Mouse (Mus musculus): ENCODE measurements at regions not wholly inside any gene's neighbourhood (a gene's known extent, or its start where the extent isn't known, plus 50 kb on each side); places are given as distances from the start of the nearest gene placed in this dataset.

DNA sequence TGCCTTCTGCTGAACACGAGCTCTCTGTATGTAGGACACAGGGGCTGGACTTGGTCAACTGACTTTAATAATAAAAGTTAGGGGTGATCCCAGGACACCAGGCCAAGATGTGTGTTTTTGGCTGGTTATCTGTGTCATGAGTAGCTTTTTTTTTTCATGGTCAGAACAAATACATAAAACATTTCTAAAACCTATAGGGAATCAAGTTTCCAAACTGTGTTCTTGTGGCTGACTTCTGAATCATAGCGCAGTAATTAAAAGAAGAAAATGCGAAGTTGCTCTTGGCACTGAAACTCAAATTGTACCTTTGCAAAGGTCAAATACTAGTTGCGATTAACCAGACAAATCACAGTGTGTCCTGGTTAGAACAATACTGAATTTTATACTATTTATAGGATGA is 189.5 kb upstream of the Maf start:
- ATAC-seq = no peak

DNA sequence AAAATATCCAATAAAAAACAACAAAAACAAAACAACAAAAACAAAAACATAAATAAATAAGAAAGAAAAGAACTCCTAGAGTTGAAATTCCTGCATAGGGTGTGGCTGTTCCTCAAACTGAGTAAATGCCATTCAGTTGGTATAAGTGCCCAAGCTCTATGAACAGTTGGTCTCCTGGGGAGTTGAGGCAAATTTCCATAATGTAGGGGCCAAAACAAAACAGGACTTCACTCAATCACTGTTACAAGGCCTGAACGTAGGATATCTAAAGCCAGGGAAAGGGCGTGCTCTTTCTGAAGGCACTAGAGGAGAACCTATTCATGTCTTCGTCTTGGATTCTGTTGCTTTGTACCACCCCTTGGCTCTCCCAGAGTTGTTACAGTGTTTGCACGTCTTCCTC is 188.5 kb upstream of the Maf start:
- ATAC-seq = no peak

DNA sequence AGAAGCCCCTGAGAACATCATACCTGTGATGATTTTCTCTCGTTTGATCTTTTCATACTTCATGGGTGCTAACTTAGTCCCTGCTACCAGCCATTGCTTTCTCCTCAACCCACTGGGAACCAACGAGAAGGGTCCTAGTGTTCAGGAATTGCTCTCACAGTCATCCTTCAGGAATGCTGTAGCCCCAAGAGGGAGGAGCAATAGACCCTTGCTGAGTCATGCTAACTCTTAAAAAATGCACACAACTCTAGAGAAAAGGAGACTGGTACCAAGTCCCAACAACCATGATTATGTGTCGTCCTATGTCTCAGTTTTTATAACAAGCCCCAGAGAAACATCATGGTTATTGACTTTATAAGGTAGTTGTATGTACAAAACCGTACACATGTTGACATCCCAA is 180.7 kb upstream of the Maf start:
- ATAC-seq = no peak

DNA sequence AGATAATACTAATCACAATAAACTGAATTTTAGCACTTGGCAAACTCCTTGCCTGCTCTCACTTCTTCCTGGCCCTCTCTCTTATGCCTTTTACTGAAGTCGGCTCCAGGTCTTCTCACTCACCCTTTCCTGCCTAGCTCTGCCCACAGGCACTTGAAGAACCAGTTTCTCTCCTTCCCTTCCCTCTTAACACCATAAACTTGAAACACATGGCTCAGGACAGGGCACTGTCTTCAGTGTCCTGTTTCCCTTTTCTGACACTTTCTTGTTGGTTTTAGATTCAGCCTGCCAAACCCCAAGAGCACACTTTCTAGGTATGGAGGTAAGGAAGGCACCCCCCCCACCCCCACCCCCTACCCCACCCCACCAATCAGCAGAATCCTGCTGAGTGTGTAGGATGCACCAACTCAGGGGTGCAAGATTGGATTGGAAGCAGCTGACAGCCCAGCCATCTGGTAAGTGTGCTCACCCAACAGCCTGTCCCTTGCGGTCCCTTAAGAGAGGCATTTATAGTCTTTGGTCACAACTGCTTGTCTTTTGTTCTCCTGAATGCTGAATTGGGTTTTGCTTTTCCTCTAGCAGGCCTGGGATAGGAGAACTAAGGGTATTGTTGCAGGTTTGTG is 177.6 kb upstream of the Maf start:
- no peak for ATAC-seq

DNA sequence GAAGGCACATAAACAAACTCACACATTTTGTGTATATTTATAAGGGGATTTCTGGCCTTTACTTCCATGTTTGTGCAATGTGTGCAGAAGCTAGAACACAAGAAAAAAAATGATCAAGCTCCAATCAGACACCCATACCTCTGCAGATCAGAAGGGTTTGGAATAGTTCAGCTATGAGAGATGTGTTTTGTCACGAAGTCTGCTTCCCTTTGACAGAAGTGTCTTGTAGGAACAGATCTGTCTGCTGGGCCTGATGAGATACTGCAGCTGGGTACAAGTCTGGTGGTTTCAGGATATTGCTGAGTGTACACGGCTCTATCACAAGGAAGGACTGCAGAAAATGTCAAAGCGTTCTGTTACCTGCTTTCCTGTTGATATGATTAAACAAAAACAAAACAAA is 176.2 kb upstream of the Maf start:
- ATAC-seq = no peak

DNA sequence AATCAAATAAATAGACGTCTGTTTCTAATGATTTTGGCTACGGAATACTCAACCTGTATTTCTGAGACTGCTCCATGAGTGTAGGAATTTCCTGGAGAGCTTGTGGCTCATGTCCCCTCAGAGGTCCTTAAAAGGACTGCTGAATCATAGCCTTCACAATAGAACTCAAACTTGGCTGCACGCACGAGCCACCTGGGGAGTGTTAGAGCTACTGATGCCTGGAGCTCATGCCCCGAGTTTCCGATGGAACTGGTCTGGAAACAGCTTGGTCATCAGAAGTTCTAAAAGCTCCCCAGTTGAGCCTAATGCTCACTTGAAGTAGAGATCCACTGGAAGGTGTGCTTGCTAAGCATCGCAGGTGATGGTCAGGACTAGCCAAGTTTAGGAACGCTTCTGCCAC is 174.3 kb upstream of the Maf start:
- no peak for ATAC-seq

DNA sequence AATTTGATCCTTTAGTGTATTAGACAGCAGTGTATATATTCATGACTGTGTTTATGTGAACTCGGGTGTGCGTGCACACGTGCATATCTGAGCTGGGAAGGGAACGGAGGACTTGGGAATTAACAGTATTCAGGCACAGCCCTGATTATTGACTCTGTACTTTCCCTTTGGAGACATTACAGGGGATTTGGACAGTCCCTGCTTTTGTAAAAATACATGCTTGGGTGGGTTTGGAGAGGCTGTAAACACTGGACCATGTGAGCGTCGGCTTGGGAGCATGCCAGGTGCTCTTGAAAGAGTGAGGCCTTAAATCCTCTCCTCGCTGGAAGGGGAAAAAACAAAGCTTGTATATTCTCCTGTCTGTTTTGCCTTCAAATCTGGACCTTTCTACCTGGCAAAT is 167.2 kb upstream of the Maf start:
- ATAC-seq = no peak

DNA sequence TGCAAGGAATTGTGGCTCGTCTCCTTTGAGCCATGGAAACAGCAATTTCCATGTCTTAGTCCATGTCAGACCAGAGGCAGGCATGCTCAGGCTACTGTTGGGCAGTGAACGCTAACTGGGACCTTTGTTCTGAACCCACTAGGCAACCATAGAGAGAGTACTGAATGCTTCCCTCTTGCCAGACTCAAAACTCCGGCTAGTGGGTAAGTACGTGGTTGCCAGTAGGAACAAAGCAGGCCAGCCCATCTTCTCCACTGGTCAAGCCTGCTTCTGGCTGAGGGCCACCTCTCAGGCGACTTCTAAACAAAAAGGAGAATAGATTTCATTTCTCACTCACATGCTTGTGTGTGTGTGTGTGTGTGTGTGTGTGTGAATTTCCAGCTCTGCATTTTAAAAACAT is 163.8 kb upstream of the Maf start:
- ATAC-seq = no peak

DNA sequence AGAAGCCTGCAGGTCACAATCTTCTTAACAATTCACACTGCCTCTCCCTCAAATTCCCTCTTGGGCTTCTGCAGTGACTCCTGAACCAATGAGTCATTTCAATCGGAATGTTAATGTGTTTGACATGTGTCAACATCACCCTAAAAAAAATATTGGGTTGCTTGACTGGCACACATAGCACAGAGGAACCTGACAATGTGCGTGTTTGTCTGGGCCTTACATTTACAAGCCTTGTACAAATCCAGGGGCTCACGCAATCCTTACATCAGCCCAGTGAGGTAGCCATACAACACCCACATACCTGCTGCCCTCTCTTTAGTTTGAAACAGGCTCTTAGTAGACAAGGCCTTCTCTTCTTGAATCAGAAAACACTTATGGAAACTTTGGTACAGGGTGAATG is 153.8 kb upstream of the Maf start:
- ATAC-seq = no peak

DNA sequence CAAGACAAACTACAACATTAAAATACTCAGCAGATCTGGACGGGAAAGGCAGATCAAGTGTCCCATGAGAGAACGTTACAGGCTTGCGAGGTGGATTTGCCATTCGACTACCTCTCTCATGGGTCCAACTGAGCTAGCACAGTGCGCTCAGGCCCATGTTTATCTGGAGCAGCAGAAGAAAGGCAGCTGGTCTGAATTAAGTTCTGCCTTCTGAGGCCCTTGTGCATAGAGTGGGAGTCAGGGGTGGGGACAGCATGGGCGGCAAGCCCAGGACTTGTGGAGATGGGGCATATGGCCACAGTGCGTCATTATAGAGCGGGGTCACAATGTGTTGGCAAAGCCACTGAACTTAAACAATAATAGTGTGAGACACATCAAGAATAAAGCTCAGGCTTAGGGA is 151.8 kb upstream of the Maf start:
- no peak for ATAC-seq

DNA sequence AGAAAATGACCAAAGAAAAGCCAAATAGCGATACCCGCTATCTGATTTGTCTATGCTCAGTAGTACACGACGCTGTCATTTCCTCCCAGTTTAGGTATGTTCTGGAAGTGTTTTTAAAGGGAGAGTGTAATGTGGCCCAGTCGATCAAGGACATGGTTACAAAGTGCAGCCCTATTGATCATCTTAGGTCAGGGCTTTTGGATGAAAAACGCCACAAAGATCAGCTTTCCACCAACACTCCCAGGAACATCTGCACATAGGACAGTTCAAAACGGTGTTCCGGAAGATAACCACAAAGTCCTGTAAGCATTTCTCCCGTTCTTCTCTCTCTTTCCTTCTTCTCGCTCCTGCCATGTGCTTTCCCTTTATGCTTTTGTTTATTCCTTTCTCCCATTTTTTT is 149.2 kb upstream of the Maf start:
- no peak for ATAC-seq

DNA sequence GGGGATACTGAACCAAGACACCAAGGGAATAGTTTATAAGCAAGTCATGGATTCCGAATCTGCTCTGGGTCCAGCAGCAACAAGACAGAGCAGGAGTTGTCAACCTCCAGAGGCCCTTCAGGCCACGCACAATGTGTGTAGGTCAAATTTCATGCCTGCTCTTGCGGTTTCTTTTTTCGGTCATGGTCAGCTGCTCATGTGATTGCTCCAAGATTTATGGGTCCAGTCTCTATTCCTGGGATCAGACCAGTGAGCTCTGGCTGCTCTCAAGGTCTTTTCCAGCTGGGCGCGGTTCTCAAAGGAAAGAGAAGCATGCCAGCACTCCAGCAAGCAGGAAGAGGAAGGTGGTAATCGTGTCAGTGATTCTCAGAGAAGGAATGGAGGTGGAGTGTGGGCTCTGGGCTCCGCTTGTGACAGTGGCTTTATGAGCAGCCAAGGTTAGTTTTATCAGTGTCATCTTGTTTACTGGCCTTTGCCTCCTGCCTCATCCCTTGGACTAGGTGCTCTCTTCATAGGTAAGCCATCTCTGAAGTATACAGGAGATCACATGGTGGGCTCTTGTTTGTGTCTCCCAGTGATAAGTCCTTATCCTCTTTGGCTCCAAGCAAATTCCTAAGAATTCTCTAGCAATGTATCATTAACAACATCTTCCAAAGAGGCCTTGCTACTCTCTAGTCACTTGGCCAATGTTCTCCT is 148.5 kb upstream of the Maf start:
- no peak for ATAC-seq

DNA sequence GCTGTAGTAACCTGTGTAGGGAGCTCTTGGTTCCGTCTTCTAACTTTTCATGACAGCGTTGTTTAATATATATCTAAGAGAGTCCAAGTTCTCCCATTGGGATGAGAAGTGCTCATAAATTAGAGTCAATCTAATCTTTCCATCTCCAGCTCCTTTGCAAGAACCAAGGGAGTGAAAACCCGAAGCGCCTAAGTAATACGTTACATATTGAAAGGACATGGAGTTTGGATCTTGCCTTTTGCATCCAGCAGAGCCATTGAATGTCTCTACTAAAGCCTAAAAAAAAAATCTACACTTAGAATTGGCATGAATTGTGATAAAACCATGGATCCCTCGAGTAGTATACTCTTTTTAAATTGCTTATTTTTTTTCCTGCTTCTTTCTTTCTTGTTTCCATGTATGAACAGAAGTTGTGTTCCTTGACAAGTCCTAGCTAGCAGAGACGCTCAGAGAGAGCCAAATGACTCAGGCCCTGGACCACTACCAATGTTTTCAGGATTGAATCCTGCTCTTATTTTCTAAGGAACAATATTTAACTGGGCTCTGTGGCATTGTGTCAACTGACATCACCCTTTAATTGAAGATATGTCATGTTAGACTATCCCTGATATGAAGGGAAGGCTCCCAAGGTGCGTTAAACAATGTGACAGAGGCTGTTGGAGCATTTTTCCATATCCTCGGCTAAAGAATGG is 146.8 kb upstream of the Maf start:
- ATAC-seq = no peak

DNA sequence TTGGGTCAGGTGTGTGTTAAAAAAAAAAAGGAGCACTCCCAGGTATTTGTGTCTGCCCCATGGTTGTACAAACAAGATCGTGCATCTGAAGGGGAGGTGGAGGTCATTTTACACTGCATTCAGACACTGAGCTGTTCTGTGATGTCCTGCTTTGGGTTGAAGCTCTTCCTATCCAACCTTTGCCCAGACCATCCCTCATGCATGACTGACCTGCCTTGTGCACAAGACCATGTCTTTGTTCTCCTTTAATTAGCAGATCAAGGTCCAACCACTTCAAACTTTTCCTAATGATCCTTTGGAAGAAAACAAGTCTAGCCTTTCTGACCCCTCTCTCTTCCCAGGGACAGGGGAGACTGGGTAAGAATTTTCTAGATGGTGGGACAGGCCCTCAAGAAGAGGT is 143.0 kb upstream of the Maf start:
- ATAC-seq = no peak

DNA sequence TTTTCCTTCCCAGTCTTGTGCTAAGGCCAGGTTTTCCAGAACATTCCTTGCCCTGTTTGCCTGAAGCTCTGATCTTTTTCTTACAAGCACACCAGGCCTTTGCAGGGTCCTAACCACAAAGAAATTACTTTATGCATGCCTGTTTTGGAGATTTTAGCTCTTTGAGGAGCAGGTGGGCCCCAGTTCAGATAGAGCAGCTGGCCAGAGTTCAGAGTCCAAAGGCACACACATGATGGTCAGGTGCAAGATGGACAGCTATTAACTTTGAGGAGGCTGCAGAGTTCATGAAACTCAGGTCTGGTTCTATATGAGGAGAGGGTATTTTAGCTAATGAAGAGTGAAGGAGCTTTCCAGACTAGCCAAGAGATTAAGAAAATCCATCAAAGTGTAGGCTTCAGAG is 125.8 kb upstream of the Maf start:
- ATAC-seq = no peak

DNA sequence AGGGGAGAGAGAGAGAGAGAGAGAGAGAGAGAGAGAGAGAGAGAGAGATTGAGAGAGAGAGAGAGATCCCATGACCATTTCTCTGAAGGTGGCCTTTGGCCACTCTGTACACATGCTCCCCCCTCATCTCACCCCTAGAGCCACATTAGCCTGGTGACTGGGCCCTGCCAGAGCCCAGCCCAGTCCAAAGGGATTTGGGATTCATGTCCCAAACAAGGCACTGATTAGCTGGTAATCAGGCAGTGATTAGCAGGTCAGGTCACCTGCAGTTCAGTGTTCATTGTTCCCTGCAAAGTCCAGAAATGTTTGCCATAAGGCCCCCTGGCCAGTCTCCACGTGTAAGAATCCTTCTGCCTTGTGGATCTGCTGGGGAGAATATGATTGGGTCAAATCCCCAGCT is 124.1 kb upstream of the Maf start:
- ATAC-seq = no peak

DNA sequence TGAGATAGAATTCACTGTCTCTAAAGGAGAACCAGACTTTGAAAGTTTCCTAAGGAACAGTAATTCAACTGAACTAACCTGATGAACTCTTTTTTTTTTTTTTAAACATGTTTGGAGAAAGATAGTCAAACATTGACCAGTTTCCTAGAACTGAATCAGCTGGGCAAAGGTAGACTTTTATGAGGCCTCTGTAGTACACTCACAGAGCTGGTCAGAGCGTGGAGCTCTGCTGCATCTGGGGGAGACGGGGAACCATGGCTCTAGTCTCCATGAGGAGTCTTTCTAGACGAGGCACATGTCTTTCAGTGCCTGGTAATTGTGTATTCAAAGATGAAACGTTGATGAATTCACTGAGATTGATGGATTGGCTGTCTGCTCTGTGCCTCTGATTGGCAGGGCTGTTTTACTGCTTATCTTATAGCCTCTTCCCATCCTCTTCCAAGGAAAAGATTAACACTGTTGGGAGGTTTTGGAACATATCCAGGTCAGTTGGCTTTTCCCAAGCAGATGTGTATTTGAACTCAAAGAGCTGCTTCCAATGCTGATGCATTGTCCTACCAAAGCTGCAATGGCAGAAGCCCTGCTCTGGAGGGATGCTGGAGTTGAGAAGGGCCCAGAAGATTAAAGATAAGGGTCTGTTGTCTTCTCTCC is 122.5 kb upstream of the Maf start:
- ATAC-seq = no peak

DNA sequence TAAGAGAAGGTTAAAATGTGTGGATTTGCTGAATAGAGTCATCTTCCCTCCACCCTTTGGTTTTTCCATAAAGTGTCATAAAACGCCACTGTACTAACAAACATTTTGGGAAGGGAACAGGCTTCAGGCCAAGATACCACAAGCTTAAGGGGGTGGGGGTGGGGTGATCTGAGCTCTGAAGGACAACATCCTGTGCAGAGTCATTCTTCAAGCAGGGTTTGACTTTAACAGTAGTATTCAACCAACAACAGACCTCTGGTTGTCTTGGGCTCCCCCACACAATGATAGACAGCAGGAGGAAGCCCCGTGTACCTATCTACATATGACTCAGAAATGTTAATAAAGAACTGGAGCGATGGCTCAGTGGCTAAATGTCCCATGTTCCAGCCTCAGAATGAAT is 118.9 kb upstream of the Maf start:
- peak; percentile 89 for ATAC-seq

DNA sequence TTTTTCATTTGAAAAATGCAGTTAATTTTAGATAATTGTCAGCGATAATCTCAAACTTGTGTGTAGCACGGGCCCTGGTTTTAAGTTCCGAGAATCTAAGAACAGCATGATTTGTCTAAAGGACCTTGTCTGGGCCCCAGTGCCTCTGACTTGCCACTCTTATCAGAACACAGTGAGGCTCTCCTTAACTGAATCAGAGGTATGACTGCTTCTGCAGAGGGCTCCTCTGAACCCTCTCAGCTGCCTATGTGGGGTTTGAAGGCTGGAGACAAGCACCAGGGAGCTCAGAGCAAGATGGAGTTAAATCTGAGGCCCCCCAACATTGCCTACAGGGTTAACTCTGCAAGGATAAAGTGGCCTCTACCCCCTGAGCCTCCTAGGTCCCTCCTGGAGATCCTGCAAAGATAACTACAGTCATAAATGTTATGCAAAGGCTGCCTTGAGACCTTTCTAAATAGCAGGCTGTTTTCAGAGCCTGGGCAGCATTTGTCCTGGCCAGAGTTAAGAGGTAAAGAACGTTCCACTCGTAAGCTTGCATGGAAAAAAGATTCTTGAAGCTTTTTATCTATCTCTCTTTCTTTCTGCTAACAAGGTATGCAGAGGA is 118.4 kb upstream of the Maf start:
- peak; percentile 17 for ATAC-seq

DNA sequence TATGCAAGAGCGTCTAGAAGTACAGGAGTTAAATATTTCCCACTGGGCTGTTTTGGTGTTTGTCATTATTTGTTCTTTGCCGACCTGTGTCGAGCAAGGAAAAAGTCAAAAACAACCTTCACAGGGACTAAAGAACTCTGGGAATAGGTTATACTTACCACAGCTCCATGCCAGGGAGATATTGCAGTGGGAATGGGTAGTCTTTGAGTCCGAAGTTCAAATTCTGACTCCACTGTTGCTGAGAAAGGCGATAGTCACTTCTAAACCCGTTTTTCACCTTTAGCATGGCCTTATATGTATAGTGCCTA is 116.8 kb upstream of the Maf start:
- ATAC-seq = no peak

DNA sequence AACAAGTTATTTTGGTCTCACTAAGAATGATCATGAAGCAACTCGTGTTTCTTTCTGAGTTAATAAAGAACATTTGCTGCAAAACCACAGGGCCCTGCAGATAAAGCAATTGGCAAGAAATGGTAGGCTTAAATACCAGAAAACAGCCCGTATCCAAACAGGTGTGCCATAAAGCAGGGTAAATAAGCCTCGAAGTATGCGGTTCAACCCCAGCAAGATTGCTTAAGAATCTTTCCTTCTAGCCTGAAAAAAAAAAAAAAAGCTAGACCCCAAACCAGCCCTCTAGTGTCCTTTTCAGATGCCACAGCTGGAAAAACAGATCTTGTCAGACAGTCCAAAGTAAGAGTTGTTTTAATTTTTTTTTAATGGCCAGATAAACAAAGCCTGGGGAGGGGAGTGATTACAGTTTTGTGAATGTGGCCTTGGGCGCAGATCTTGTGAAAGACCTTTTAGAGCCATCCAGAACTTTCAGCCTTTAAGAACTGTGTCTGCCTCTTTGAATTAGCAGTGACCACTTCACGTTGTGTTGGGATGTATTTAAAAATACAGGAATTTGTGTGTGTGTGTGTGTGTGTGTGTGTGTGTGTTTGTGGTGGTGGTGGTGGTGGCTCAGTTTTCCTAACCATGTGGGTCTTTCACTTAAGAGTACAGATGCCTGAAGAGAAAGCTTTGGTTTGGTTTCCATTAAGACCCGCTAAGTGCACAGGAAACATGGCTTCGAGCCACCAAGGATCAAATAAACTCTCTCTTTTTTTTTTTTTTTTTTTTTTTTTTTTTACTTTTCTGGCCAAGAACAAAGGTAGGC is 116.3 kb upstream of the Maf start:
- ATAC-seq = no peak

DNA sequence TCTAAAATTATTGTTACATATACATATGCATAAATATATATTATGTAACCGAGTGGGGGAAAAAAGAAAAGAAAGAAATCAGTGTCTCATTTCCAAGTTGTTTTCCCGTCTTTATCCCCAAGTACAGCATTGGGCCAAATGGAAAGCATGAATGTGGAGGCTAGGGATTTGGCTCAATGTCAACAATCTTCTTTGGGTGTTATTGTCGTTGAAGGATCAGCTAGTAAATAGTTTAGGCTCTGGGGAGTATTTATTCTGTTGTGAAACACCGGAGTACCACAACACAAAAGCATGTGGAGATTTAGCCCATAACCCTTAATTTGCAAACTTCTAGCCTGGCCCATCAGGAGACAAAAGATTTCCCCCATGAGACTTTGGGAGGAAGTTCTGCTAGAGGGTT is 105.8 kb upstream of the Maf start:
- ATAC-seq = no peak

DNA sequence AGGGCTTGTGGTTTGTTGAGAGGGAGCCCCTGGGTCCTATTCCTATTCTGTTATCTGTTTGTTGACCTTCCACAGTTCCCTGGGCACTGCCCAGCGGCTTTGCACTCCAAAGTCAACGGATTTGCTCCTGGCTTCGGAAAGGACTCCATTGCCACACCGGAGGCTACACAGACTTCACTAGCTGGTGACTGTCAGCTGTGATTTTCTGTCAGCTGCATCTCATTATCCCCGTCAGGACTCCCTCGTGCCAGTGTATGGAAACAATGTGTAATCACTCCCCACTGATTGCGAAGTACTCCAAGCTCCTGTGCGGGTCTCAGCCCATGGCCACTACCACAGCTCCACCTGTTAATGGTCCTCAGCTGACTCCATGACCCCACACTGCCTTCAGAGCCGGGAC is 99.0 kb upstream of the Maf start:
- no peak for ATAC-seq

All from inflammation-experienced regulatory T-cells, adult 6 months (primary cell).